Mouse (Mus musculus): ENCODE data around the gene Trem3. TPM values are rescaled to one million over a fixed set of nuclear protein-coding genes. Genes with fewer than 3 reads are reported as not detected.

Gene Trem3
- not detected in 2 replicates for polyA plus RNA-seq (2015; fragmentation: Nextera tagmentation; extraction: Ambion mirVana)

GRCm38 (mm10) chr17:48247221-48247928, at the start of gene Trem3:
TSS of gene Trem3 (plus strand) at chr17:48247777.
- no peak within 1 kb of the TSS for H3K4me2 ChIP-seq (replicated peaks)
- H3K4me3 ChIP-seq = no peak within 1 kb of the TSS
- H3K4me1 ChIP-seq = no peaks in the 10 kb centered on the region
- H3K9me3 ChIP-seq = no peaks in the 10 kb centered on the region; the same call in 1 of the 2 replicates
- H3K9ac ChIP-seq (replicated peaks) = no peak within 1 kb of the TSS
- no peaks in the 10 kb centered on the region for H3K27me3 ChIP-seq
- no peaks in the 10 kb centered on the region for H3K36me3 ChIP-seq
- 83% methylated on average over 11 of the region's 11 CpGs for WGBS
- no peak within 1 kb of the TSS for H3K27ac ChIP-seq (replicated peaks)
- no peak for ATAC-seq (replicated peaks)

GRCm38 (mm10) chr17:48203086-48203485, 44.5 kb upstream of the Trem3 start:
- Histone ChIP-seq H3K4me3 (no peak overlapping the region), H3K27ac (replicated peaks) (no peak overlapping the region), H3K4me1 (no peaks in the 10 kb centered on the region), H3K9me3 (no peaks in the 10 kb centered on the region), H3K9ac (replicated peaks) (no peak overlapping the region), H3K27me3 (no peaks in the 10 kb centered on the region), H3K4me2 (replicated peaks) (no peak overlapping the region), H3K36me3 (no peaks in the 10 kb centered on the region)
- 96% methylated on average over 12 of the region's 12 CpGs for WGBS
- ATAC-seq (replicated peaks) = no peak

- H3K36me3 ChIP-seq = no peaks in the 10 kb centered on the region
- H3K4me1 ChIP-seq = no peaks in the 10 kb centered on the region
- H3K4me3 ChIP-seq = no peak overlapping the region
- no peak overlapping the region for H3K4me2 ChIP-seq (replicated peaks)
- H3K9me3 ChIP-seq = no peaks in the 10 kb centered on the region
- no peak overlapping the region for H3K27ac ChIP-seq (replicated peaks)
- ATAC-seq (replicated peaks) = no peak
- WGBS = 94% methylated on average over 12 of the region's 12 CpGs
- no peak overlapping the region for H3K9ac ChIP-seq (replicated peaks)
- H3K27me3 ChIP-seq = no peaks in the 10 kb centered on the region
Observed at GRCm38 (mm10) chr17:48212596-48212995, 35.0 kb upstream of the Trem3 start.

- no peak overlapping the region for H3K27ac ChIP-seq (replicated peaks)
- no peaks in the 10 kb centered on the region for H3K36me3 ChIP-seq
- H3K4me3 ChIP-seq = no peak overlapping the region
- H3K9me3 ChIP-seq = no peaks in the 10 kb centered on the region
- no peak overlapping the region for H3K9ac ChIP-seq (replicated peaks)
- whole genome bisulfite sequencing = 78% methylated on average over 5 of the region's 5 CpGs
- no peaks in the 10 kb centered on the region for H3K27me3 ChIP-seq
- ATAC-seq (replicated peaks) = no peak
- no peaks in the 10 kb centered on the region for H3K4me1 ChIP-seq
- no peak overlapping the region for H3K4me2 ChIP-seq (replicated peaks)
Observed at GRCm38 (mm10) chr17:48213511-48213910, 34.1 kb upstream of the Trem3 start.

GRCm38 (mm10) chr17:48215429-48215828, 32.1 kb upstream of the Trem3 start:
- Histone ChIP-seq H3K27ac (replicated peaks) (no peak overlapping the region), H3K4me3 (no peak overlapping the region), H3K4me2 (replicated peaks) (no peak overlapping the region), H3K4me1 (no peaks in the 10 kb centered on the region), H3K27me3 (no peaks in the 10 kb centered on the region), H3K9ac (replicated peaks) (no peak overlapping the region), H3K36me3 (no peaks in the 10 kb centered on the region), H3K9me3 (no peaks in the 10 kb centered on the region)
- 85% methylated on average over 1 of the region's 1 CpGs for WGBS
- ATAC-seq (replicated peaks) = no peak

- H3K27ac ChIP-seq (replicated peaks) = no peak overlapping the region
- no peak overlapping the region for H3K9ac ChIP-seq (replicated peaks)
- ATAC-seq (replicated peaks) = no peak
- H3K4me3 ChIP-seq = no peak overlapping the region
- H3K4me2 ChIP-seq (replicated peaks) = no peak overlapping the region
- no peaks in the 10 kb centered on the region for H3K4me1 ChIP-seq
- H3K9me3 ChIP-seq = no peaks in the 10 kb centered on the region
- H3K36me3 ChIP-seq = no peaks in the 10 kb centered on the region
- no peaks in the 10 kb centered on the region for H3K27me3 ChIP-seq
- WGBS = 87% methylated on average over 7 of the region's 7 CpGs
Observed at GRCm38 (mm10) chr17:48230680-48231079, 16.9 kb upstream of the Trem3 start.

GRCm38 (mm10) chr17:48232518-48232917, 15.1 kb upstream of the Trem3 start, which contains the start of gene Trem1:
TSS of gene Trem1 (plus strand) at chr17:48232768.
- Histone ChIP-seq H3K4me2 (replicated peaks) (no peak within 1 kb of the TSS), H3K9ac (replicated peaks) (no peak within 1 kb of the TSS), H3K9me3 (no peaks in the 10 kb centered on the region), H3K27me3 (no peaks in the 10 kb centered on the region), H3K27ac (replicated peaks) (no peak within 1 kb of the TSS), H3K36me3 (no peaks in the 10 kb centered on the region), H3K4me1 (no peaks in the 10 kb centered on the region), H3K4me3 (no peak within 1 kb of the TSS)
- ATAC-seq (replicated peaks) = no peak
- 83% methylated on average over 6 of the region's 6 CpGs for WGBS

GRCm38 (mm10) chr17:48233789-48234188, 13.8 kb upstream of the Trem3 start:
- no peaks in the 10 kb centered on the region for H3K36me3 ChIP-seq
- H3K9ac ChIP-seq (replicated peaks) = no peak overlapping the region
- no peaks in the 10 kb centered on the region for H3K9me3 ChIP-seq
- H3K4me3 ChIP-seq = no peak overlapping the region
- ATAC-seq (replicated peaks) = no peak
- no peaks in the 10 kb centered on the region for H3K27me3 ChIP-seq
- H3K27ac ChIP-seq (replicated peaks) = no peak overlapping the region
- WGBS = 89% methylated on average over 4 of the region's 4 CpGs
- no peaks in the 10 kb centered on the region for H3K4me1 ChIP-seq
- no peak overlapping the region for H3K4me2 ChIP-seq (replicated peaks)

GRCm38 (mm10) chr17:48234550-48234949, 13.0 kb upstream of the Trem3 start:
- Histone ChIP-seq H3K4me1 (no peaks in the 10 kb centered on the region), H3K27me3 (no peaks in the 10 kb centered on the region), H3K4me2 (replicated peaks) (no peak overlapping the region), H3K4me3 (no peak overlapping the region), H3K36me3 (no peaks in the 10 kb centered on the region), H3K9ac (replicated peaks) (no peak overlapping the region), H3K27ac (replicated peaks) (no peak overlapping the region), H3K9me3 (no peaks in the 10 kb centered on the region)
- 84% methylated on average over 5 of the region's 5 CpGs for WGBS
- no peak for ATAC-seq (replicated peaks)

- Histone ChIP-seq H3K27me3 (no peaks in the 10 kb centered on the region), H3K36me3 (no peaks in the 10 kb centered on the region), H3K27ac (replicated peaks) (no peak overlapping the region), H3K9ac (replicated peaks) (no peak overlapping the region), H3K4me2 (replicated peaks) (no peak overlapping the region), H3K4me3 (no peak overlapping the region), H3K9me3 (no peaks in the 10 kb centered on the region), H3K4me1 (no peaks in the 10 kb centered on the region)
- no peak for ATAC-seq (replicated peaks)
- WGBS = 67% methylated on average over 4 of the region's 4 CpGs
Observed at GRCm38 (mm10) chr17:48235773-48236370, 11.7 kb upstream of the Trem3 start.

GRCm38 (mm10) chr17:48237621-48238020, 10.0 kb upstream of the Trem3 start:
- H3K9me3 ChIP-seq = no peaks in the 10 kb centered on the region
- H3K27me3 ChIP-seq = no peaks in the 10 kb centered on the region
- ATAC-seq (replicated peaks) = no peak
- WGBS = 91% methylated on average over 8 of the region's 8 CpGs
- H3K4me1 ChIP-seq = no peaks in the 10 kb centered on the region
- H3K4me3 ChIP-seq = no peak overlapping the region
- H3K4me2 ChIP-seq (replicated peaks) = no peak overlapping the region
- H3K27ac ChIP-seq (replicated peaks) = no peak overlapping the region
- H3K36me3 ChIP-seq = no peaks in the 10 kb centered on the region
- H3K9ac ChIP-seq (replicated peaks) = no peak overlapping the region

- H3K4me2 ChIP-seq (replicated peaks) = no peak overlapping the region
- H3K4me1 ChIP-seq = no peaks in the 10 kb centered on the region
- ATAC-seq (replicated peaks) = no peak
- H3K27ac ChIP-seq (replicated peaks) = no peak overlapping the region
- no peaks in the 10 kb centered on the region for H3K27me3 ChIP-seq
- no peak overlapping the region for H3K4me3 ChIP-seq
- no peaks in the 10 kb centered on the region; the same call in 1 of the 2 replicates for H3K9me3 ChIP-seq
- H3K9ac ChIP-seq (replicated peaks) = no peak overlapping the region
- no peaks in the 10 kb centered on the region for H3K36me3 ChIP-seq
Observed at GRCm38 (mm10) chr17:48249039-48249438, 1.5 kb downstream of the Trem3 start.

- Histone ChIP-seq H3K4me3 (no peak overlapping the region), H3K27me3 (no peaks in the 10 kb centered on the region), H3K27ac (replicated peaks) (no peak overlapping the region), H3K9ac (replicated peaks) (no peak overlapping the region), H3K4me1 (no peaks in the 10 kb centered on the region), H3K9me3 (no peaks in the 10 kb centered on the region; the same call in 1 of the 2 replicates), H3K4me2 (replicated peaks) (no peak overlapping the region), H3K36me3 (no peaks in the 10 kb centered on the region)
- WGBS = 88% methylated on average over 11 of the region's 11 CpGs
- no peak for ATAC-seq (replicated peaks)
Observed at GRCm38 (mm10) chr17:48249501-48249900, 1.9 kb downstream of the Trem3 start.
